Mouse (Mus musculus) kidney, adult 11 months (tissue): Measurements from ENCODE around the gene Hddc3.
"Not testable (repeated sequence)": the region's sequence is repeated elsewhere in the genome, so short reads cannot be mapped to it uniquely, and the experiment has no call there.

Source experiments
- DNase-seq: peaks from one replicate; pipeline ENCODE4 v3.0.0; 2022

The Hddc3 gene

GRCm38 (mm10) chr7:80371041-80371751 lies 28.3 kb downstream of the Hddc3 start, which contains the start of gene Man2a2:
Man2a2 (minus strand) TSS chr7:80371375.
- peak; percentile 39 for DNase-seq

DNA sequence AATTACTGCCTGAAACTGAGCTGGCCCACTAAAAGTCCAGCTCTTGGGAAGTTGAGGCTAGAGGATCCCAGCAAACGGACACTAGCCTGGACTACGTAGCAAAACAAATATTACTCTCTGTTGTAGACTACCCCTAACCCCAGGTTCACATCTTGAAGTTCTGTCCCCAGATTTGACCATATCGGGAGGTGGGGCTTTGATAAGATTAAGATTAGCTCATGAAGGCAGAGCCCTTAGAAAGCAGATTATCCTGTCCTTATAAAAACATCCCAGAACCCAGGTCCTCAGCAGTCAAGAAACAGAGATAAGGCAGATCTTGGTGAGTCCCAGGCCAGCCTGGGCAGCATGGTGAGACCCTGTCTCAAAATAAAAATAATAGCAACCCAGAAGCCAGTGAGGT lies 29.3 kb downstream of the Hddc3 start:
- no peak for DNase-seq

- DNase-seq: no peak
Measured at GRCm38 (mm10) chr7:80372667-80373066, 29.8 kb downstream of the Hddc3 start.

DNA sequence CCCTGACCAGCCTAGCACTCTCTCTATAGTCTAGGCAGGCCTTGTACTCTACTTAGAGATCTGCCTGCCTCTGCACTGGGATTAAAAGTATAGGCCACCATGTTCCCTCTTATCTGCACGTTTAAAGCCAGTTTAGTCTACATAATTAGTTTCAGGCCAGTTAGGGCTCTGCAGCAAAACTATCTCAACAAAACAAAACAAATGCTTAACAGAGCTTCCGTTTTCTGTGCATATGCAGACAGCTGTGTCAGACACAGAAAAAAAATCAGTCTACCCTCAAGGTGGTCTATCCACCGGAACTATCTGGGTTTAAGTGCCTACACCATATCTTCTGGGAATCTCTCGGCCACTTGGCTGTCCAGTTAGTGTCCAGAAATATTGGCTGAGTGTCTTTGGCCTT lies 30.4 kb downstream of the Hddc3 start:
- DNase-seq: no peak

DNA sequence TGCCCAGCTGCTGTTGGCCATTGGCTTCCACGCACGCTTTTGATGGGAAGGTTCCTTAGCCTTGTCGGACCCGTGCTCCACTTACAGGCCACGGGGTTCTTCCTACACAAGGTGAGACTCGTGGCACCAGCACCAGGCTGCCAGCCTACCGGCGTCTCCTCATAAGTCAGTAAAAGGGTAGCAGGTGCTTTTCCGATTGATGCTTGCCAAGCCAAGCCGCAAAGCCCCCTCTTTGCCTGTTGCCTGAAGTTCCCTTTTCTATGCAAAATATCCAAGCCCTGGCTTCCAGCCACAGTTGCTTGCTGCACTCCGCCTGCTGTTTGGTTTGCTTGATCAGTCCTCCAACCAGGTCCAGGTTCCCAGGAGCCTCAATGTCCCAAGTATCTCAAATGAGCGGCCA lies 30.9 kb downstream of the Hddc3 start:
- DNase-seq: no peak

GRCm38 (mm10) chr7:80374280-80374679 lies 31.4 kb downstream of the Hddc3 start:
- no peak for DNase-seq

- no peak for DNase-seq
Measured at GRCm38 (mm10) chr7:80374733-80375132, 31.8 kb downstream of the Hddc3 start.

GRCm38 (mm10) chr7:80375376-80376039 lies 32.6 kb downstream of the Hddc3 start:
- no peak for DNase-seq

- DNase-seq: no peak
Measured at GRCm38 (mm10) chr7:80376192-80376591, 33.3 kb downstream of the Hddc3 start.

GRCm38 (mm10) chr7:80377471-80377870 lies 34.6 kb downstream of the Hddc3 start:
- peak; percentile 61 for DNase-seq

DNA sequence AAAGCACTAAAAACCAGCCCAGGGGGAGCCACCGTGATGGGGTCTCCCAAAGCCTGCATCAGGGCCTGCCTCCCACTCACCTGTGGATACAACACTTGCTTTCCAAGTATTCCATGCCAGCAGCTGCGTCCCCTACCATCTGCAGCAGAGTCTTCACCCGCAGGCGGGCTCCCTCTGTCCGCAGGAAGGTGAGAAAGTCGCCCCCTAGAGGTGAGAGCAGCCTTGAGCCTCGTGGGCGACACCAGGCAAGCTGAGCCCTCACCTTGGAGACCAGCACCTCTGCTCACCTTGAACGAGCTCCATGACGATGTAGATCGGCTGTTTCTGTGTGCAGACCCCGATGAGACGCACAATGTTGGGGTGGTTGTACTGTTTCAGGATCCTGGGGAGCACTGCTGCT lies 36.6 kb downstream of the Hddc3 start:
- no peak for DNase-seq

GRCm38 (mm10) chr7:80382919-80383318 lies 40.0 kb downstream of the Hddc3 start:
- DNase-seq: no peak

DNA sequence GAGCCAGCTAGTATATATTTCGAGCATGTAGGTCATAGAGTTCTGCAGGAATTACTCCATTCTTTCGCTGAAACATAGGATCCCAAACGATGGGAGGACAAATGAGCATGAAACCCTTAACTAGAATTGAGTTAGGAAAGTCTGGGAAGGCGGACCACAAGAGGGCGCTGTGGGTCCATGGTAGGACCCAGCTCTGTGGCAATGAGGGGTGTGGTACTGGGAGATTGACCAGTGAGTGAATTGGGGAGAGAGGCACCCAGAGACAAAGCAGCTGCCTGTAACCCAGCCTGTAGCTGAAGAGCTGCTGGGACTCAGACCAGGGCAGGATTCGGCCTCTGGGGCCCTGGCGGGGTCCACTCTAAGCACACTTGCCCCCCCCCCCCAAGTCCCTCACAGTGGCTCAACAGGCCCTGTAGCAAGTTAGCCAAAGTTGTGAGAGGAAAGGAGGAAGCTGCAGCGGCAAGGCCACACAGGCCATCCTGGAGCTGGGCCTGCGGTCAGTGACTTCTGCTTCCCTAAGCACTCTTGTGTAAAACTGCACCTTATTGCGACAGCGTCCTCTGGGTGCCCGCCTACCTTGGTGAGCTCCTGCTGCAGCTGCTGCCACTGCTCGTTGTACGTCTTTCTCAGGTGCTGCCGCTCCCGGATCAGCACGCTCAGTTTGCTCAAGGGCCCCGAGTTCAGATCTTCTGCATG lies 43.5 kb downstream of the Hddc3 start:
- peak; percentile 79 for DNase-seq

DNA sequence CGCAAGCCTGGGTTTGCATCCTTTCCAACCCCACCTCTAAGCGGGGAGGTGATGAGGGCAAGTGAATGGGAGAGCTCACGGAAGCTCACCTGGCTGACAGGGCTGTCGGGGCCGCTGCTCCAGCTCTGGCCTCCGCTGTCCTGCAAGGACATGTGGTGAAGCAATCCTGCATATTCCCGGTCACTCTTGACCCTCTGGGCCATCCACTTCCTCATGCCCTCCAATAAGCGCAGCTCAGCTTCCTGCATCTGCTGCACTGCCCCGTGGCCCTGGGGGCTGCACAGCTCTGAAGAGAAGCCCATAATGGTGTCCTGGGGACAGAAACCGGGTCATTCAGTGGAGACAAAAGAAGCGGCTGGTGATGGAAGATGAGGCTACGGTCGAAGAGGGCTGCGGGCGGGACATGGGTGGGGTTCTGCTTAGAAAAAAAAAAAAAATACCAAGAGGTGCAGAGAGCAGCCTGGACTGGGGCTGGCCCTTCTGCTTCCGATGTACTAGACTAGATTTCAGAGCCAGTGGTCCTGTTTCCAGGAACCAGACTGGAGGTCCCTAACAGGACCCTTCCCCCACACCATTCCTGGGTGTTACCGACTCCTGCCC lies 44.2 kb downstream of the Hddc3 start:
- no peak for DNase-seq

DNA sequence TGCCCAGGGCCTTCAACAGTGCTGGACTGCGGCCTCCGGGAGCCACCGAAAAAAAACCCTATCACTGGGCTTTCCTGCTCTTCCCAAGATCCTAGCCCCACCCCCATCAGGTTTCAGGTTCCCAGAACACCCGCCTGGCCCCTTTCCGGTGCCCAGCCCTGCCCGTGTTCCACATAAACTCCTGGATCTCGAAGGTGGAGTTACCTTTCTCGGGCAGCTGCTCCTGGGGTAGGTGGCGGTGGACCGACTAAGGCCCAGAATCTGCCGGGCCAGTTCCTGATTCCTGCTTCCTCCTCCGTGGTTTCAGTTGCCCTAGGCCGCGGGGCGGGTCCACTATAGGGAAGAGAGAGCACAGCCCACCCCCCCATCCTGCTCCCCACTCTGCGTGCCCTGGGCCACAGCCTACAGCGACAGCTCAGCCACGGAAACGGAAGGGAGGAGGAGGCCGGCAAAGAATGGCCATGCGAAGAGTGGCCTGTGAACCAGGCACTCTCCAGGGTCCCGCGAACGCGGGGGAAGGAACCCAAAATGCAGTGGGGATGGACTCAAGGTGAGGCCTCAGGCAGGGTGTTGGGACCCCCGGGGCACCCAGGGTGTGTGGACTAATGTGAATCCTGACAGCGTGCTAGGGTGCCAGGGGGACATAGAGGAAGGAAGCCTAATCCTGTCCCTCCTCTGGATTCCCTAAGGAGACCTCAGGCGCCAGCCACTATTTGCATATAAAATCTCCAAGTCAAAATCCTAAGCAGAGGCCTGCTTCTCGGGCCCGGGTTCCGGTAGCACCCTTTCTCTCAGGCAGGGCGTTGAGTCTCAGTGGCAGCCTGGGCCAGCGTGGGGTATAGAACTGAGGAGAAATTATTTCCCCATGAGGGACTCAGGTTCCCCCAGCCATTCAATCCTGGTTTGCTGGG lies 45.0 kb downstream of the Hddc3 start, which contains the start of gene Fes:
Fes (minus strand) TSS at position 314 of the 911 bp plus-strand sequence.
- peak; percentile 62 for DNase-seq

DNA sequence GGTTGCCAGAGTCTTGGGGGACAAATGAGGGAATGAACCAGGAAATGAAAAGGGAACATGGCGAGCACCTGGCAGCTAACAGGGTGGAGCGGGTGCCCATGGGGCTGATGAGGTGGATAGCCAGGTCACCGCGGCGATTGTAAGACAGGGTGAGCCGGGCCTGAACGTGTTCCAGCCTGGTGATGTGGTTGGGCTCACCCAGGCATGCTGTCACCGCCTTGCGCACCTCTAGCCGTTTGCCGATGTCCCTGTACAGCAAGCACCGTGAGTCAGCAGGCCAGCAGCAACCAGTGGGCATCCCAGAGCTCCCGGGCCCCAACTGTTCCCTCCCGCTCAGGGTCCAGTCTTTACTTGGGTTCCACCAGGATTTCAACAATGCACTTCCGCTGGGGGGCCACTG lies 49.2 kb downstream of the Hddc3 start:
- no peak for DNase-seq

GRCm38 (mm10) chr7:80394600-80394999 lies 51.7 kb downstream of the Hddc3 start:
- DNase-seq: no peak

DNA sequence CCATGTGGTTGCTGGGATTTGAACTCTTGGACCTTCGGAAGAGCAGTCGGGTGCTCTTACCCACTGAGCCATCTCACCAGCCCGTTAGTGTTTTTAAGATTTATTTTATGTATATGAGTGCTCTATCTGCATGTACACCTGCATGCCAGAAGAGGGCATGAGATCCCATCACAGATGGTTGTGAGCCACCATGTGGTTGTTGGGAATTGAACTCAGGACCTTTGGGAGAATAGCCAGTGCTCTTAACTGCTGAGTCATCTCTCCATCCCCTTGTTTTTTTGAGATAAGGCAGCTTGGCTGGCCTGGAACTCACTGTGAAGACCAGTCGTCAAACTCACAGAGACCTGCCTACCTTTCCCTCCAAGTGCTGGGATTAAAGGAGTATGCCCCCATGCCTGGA lies 53.5 kb downstream of the Hddc3 start:
- not testable (repeated sequence) for DNase-seq

- no peak for DNase-seq
Measured at GRCm38 (mm10) chr7:80397986-80398385, 55.1 kb downstream of the Hddc3 start.

GRCm38 (mm10) chr7:80398654-80399444 lies 55.9 kb downstream of the Hddc3 start:
- no peak for DNase-seq

- peak; percentile 89 for DNase-seq
Measured at GRCm38 (mm10) chr7:80400099-80400498, 57.2 kb downstream of the Hddc3 start.
